Mouse (Mus musculus) lung, postnatal 0 days (tissue): ENCODE results near the gene Id3.

Source experiments
- CTCF ChIP-seq: IDR thresholded peaks from 2 replicates; pipeline ENCODE4 v1.5.1; 2016; ENCODE audit warnings: antibody characterized with exemption, mild to moderate bottlenecking
- EP300 ChIP-seq: IDR thresholded peaks from 2 replicates; pipeline ENCODE4 v1.6.1; 2016; ENCODE audit warnings: antibody characterized with exemption, mild to moderate bottlenecking, control low read depth

- no peak for TF ChIP-seq CTCF
- no peak for TF ChIP-seq EP300
Observed at GRCm38 (mm10) chr4:136172011-136172541, 28.8 kb downstream of the Id3 start, which contains the start of gene E2f2.
